Mouse (Mus musculus) cerebellum, postnatal 4 days (tissue): ENCODE results near the gene Pphln1.

Experiments
- DNase-seq, 2 experiments: peaks; one replicate each; pipeline ENCODE4 v3.0.0; 2022; ENCODE audit warnings: low spot score in 2 of 2, mixed read lengths in 1 of 2

The Pphln1 gene

GRCm38 (mm10) chr15:93435998-93436397 lies 37.8 kb downstream of the Pphln1 start:
- DNase-seq = no peak

GRCm38 (mm10) chr15:93438663-93439062 lies 40.5 kb downstream of the Pphln1 start:
- DNase-seq = peak; percentile 51 to 52

- no peak for DNase-seq
Observed at GRCm38 (mm10) chr15:93442271-93442670, 44.1 kb downstream of the Pphln1 start.

- DNase-seq = no peak
Observed at GRCm38 (mm10) chr15:93443676-93444075, 45.5 kb downstream of the Pphln1 start.

GRCm38 (mm10) chr15:93448862-93449261 lies 50.7 kb downstream of the Pphln1 start:
- no peak for DNase-seq

GRCm38 (mm10) chr15:93453296-93453695 lies 55.1 kb downstream of the Pphln1 start:
- DNase-seq = no peak

GRCm38 (mm10) chr15:93456005-93456404 lies 57.9 kb downstream of the Pphln1 start:
- no peak for DNase-seq

GRCm38 (mm10) chr15:93459422-93459821 lies 61.3 kb downstream of the Pphln1 start:
- no peak for DNase-seq

- no peak for DNase-seq
Observed at GRCm38 (mm10) chr15:93461066-93461465, 62.9 kb downstream of the Pphln1 start.

- no peak for DNase-seq
Observed at GRCm38 (mm10) chr15:93471651-93472050, 73.5 kb downstream of the Pphln1 start.

GRCm38 (mm10) chr15:93472089-93472488 lies 73.9 kb downstream of the Pphln1 start:
- DNase-seq = no peak

GRCm38 (mm10) chr15:93474277-93474676 lies 76.1 kb downstream of the Pphln1 start:
- no peak for DNase-seq

GRCm38 (mm10) chr15:93475688-93476087 lies 77.5 kb downstream of the Pphln1 start:
- DNase-seq = no peak

- DNase-seq = no peak
Observed at GRCm38 (mm10) chr15:93477729-93478128, 79.6 kb downstream of the Pphln1 start.

GRCm38 (mm10) chr15:93478676-93479075 lies 80.5 kb downstream of the Pphln1 start:
- DNase-seq = no peak

GRCm38 (mm10) chr15:93479445-93479844 lies 81.3 kb downstream of the Pphln1 start:
- DNase-seq = no peak

GRCm38 (mm10) chr15:93481112-93481511 lies 83.0 kb downstream of the Pphln1 start:
- DNase-seq = no peak

GRCm38 (mm10) chr15:93484261-93484710 lies 86.1 kb downstream of the Pphln1 start:
- DNase-seq = no peak

- DNase-seq = no peak
Observed at GRCm38 (mm10) chr15:93485252-93485651, 87.1 kb downstream of the Pphln1 start.

- DNase-seq = no peak
Observed at GRCm38 (mm10) chr15:93486066-93486465, 87.9 kb downstream of the Pphln1 start.

- no peak for DNase-seq
Observed at GRCm38 (mm10) chr15:93489597-93489996, 91.4 kb downstream of the Pphln1 start.

GRCm38 (mm10) chr15:93494700-93495099 lies 96.5 kb downstream of the Pphln1 start:
- DNase-seq = no peak

- no peak for DNase-seq
Observed at GRCm38 (mm10) chr15:93499866-93500265, 101.7 kb downstream of the Pphln1 start.

GRCm38 (mm10) chr15:93502703-93503102 lies 104.6 kb downstream of the Pphln1 start:
- no peak for DNase-seq
